Mouse (Mus musculus): ENCODE results near the gene Plppr1.

The Plppr1 gene

DNA sequence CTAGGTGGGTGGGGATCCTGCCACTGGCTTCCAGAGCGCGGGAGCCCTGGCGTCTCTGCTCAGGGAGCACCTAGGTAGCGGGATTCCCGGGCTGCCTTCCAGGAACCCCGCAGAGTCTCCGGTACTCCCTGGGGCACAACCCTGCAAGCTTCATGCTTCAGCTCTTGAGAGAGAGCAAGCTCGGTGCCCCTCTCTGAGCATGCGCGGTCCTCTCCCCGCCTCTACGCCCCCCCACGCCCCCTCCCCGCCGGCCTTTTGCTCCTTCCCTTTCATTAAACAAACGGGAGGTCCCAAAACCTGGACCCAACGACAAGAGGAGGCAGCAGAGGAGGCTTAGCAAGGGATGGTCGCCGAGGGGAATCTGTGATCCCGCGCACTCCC lies at the start of gene Plppr1:
Plppr1 (plus strand) TSS at position 253 of the 381 bp plus-strand sequence.
- DNase-seq = no peak

DNA sequence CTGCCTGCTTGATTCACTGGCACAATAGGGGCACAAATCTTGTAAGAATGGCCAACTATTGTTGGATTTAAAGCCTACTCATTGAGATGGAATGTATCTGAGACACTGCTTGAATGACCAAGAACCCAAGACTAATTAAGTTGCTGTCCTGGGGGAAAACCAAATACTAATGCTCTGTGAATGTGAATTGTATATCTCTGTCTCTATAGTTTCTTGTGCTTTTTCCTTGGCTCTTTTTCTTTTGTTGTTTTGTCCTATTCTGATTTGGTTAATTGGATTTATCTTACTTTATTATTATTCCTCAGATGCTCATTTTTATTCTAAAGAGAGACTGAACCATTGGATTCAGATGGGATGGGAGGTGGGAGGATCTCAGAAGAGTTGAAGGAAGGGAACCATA lies 42.4 kb upstream of the Plppr1 start:
- DNase-seq = no peak

DNA sequence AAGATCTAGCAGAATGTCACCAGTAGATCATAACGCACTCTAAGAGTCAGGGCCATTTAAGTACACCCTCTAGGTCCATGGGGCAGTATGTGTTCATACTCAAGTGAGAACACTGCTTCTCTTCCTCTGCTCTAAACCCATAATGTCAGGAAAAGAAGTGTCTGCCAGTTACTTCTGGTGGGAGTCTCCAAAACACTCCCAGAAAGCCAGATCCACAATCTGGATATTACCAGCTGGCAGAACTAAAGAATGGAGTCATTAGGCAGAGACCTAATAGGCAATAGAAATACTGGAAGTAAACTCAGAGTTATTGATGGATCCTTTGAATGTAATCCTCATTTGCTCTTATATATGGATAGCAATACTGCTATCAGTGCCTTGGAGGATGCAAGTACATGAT lies 35.9 kb upstream of the Plppr1 start:
- DNase-seq = no peak

DNA sequence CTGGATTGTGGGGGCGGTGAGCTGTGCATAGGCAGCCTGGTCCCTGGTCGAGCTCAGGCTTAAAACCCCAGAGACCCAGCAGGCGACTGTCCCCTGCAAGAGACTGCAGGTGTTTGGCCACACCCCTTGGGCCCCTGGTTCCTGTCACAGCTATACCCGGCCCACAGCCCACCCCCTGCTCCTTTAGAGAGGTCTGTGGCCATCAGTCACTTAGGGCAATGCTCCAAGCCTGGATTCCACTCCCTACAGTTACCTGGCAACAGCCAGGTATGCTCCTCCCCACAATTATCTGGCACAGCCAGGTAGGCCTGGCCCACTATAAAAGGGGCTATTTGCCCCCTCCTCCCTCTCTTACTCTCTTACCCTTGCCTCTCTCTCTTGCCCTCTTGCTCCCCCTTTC lies 20.8 kb upstream of the Plppr1 start:
- DNase-seq = no peak

DNA sequence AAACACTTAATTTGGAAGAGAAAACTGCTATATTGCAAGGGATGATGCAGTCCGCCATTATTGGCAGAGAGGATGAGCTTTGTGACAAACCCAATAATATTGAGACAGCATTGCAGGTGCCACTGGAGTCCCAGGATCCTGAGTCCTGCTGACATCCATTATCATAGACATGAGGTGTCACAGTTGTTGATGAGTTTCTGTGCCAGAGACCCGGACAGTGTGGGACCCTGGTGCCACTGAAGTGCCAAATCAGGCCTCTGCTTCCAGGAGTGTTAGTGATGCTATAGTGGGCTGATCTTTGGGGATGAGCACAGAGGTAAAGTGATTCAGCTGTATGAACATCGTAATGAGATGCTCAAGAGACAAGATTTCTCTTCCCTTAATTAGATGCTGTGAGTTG lies 19.2 kb upstream of the Plppr1 start:
- DNase-seq = no peak

DNA sequence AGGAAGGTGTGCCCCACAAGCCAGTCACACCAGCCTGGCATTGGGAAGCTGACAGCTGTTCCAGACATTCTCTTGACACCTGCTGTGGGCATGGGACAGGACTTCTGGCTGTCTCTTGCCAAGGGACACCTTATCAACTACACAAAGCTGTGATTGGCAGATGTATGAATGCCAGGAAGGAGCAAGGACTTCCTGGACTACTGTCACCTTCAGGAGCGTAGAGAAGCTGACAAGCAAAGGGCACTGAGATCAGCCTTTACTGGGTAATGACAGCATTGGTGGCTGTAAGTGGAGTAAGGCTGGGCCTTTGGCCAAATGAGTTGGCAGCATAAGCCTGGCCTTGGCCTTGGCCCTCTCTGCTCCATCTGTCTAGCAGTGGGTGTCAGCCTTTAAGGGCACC lies 17.4 kb upstream of the Plppr1 start:
- DNase-seq = no peak

DNA sequence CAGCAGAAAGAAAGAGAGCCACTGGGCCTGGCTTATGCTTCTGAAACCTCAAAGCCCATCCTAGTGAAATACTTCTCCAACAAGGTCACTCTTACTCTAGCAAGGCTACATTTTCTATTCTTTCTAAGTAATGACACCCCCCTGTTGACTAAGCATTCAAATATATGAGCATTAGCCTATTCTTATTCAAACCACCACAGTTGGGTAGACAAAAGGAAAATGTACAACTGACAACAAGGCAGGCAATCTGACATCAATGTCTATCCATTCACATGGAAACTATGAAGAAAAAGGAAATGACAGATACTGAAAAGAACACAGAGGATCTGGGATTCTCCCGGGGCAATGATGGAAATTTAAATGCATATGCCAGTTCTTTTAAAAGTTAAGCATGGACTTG lies 8.4 kb upstream of the Plppr1 start:
- no peak for DNase-seq

DNA sequence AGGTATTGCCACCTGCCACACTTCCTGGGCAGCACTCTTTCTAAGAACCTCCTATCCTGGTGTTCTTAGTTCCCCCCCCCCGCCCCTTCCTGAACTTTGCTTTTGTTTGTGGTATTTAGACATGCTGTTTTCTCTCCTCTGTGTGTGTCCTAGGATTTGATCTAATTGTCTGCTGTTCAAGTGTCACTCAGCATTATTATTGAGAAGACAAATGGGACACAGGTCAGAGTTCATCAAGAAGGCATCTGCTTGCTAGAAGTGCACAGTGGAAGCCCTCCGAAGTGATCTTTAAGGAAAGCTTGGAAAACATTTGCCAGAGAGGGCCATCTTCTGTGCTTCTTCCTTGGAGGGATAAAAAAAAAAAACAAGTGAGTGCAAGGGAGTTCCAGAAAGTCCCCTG lies 1.2 kb upstream of the Plppr1 start:
- DNase-seq = no peak

DNA sequence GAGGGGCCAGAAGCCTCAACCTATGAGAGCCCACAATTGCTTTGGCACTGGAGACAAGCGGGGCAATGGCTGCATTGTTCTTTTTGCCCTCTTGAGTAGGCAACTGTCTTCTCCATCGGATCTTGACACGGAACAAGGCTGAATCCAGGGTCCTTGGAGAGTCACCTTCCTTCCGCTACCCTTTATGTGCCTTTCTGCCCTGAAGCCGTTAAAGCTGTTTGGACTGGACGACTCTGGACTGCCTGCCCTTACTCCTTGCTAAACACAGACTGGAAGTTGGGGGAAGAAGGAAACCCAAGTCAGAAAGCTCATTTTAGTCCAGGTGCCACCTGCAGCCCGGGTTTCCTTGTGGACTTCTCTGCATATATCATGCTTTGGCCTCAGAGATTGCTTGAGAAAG lies 516 bp upstream of the Plppr1 start:
- no peak for DNase-seq

DNA sequence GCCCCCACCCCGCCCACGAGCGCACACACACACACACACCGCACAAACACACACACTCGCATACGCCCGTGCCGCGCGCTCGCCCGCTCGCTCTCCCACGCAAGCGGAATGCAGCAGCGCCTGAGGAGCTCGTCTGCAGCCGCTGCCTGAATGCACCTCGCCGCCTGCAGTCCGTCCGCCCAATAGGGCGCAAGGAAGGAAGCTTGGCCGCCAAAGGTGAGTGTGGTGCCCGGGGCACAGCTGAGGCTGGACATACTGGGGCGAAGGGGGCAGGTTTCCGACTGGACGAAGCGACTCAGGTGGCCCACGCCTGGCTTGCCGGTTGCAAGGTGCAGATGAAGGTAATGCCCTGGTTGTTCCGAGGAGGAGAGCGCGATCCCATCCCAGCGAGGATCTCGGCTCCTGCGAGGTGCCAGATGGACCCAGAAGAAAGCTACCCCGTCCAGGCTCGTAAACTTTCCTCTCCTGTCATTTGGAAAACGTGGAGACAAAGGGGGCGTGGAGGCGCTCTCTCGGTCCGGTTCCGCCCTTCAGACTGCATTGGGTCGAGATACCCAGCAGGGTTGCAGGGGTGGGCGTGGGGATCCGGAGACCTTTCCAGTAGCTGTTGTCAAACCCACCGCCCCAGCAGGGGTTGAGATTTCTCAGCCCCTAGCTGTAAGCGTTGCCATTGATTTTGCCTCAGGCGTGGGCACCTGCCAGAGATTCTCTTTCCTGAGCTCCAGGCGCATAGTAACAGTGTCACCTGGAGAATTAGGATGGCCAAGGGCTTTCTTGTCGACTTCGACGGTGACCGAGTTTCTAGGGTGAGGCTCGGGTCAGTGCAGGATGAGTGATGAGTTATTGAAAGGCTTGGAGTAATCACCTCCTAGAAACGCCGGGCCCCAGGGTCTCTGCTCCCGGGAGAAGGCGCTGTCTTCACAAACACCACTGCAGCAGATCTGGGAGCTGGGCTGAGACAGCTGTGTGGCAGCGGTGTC lies 619 bp downstream of the Plppr1 start:
- peak; percentile 1 for DNase-seq

DNA sequence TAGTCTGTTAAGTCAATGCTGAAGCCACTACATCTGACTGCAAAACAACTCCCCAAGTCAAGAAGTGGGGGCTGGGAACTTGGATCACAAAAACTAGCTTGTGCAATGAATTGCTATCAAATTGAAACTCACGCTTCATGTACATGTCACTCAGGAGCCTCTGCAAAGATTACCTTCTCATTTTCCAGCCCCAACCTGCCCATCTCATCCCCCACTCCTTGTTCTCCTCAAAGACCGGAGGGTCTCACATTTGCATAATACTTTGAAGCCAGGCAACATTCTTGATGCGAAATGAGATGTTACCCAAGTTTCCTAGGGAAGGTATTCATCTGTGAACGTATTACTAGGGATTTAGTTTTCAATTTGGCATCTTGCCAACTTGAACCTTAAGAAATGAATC lies 10.4 kb downstream of the Plppr1 start:
- no peak for DNase-seq

DNA sequence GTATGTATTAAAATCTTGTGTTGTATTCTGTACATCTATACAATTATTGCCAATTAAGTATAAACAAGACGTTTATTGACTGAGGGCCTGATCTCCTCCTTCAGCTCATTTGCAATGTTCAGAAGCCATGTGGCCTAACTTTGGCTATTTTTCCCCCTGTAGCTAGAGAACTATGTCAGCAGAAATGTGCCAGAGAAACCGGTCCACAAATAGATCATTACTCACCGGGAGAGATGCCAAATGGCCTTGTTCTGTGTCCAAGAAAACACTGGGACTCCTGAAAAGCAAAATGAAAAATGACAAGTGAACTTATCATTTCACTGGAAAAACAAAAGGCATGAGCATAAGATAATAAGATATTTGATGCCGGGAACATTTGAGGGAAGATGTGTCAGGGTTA lies 13.8 kb downstream of the Plppr1 start:
- peak; percentile 59 for DNase-seq

DNA sequence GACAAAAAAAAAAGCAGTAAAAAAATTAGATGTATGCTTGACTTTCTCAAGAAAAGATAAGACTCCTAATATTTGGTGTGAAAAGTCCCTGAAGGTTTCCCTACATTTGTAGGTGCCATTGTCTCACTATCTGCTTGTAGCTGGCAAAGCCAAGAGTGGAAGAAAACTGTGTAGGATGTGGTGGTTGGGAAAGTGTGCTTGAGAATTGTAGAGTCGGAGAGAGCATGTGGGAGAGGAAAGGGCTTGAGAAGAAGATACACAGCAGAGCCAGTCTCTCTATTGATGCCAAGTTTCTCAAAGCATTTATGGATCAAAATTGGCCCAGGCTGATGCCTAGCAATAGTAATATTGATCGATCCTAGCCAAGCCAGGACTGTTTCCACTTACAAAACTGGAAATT lies 16.8 kb downstream of the Plppr1 start:
- DNase-seq = no peak

DNA sequence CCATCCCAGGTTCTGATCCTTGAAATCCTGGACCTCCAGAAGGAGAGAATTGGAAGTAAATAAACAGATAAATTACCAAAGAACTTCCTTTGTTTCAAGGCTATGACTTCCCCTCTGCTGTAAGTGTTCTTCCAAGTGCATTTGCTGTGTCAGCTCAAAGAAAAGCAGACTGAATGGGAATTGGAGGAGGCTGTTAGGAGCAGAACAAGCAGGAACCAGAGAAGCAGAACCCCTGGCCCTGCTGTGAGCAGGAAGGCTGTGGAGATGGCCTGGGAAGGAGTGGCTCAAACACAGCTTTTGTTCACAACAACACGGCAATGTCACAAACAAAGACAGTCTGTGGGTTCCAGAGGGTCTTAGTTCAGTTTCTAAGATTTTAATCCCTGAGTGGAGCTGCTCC lies 20.3 kb downstream of the Plppr1 start:
- DNase-seq = no peak

DNA sequence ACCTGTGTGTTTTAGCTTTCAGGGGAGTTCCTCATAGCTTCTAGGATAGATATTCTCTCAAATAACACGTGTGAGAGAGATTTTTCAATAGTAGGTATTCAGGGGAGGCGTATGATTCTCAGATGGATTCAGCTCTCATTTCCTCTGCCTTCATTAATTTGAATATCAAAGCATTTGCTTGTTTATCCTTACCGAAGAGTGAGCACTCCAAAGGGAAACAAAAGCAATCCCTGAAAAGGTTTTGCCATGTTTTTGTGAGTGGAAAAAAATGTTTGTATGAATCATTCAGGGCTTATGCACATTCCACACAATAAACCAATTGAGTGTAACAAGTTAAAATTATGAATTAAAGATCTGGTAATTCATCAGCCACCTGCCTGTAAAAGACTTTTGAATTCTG lies 29.1 kb downstream of the Plppr1 start:
- no peak for DNase-seq

DNA sequence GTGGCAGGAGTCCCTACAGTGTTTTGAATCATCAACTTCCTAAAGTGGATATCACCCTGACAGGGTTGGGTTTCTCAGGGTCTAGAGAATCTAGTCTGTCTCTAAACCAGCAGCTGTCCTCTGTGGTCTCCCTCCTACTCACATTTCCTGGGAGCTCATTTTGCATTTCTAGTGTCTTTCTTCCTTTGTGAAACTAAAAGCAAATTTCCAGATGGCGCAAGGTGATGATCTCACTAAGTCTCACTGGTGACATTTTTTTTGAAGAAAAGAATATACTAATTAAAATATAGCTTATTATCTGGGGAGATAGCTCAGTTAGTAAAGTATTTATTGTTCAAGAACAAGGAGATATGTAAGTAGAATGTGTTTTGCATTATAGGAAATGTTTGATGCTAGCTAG lies 31.4 kb downstream of the Plppr1 start:
- DNase-seq = no peak

DNA sequence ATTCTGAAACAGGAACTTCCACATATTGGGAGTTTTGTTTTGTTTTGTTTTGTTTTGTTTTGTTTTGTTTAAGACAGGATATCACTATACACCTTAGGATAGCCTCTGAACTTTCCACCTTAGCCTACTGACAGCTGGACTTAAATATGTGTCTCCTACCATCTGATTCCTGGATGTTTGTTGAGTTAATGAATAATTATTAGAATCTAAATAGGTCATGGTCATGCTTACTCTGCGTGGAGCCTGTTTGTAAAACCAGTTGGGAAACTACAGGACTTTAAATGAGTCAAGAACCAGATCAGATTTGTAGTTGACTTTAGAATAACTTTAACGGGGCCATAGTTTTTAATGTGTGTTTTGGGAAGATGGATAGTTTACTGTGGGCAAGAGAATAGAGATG lies 40.4 kb downstream of the Plppr1 start:
- DNase-seq = no peak

DNA sequence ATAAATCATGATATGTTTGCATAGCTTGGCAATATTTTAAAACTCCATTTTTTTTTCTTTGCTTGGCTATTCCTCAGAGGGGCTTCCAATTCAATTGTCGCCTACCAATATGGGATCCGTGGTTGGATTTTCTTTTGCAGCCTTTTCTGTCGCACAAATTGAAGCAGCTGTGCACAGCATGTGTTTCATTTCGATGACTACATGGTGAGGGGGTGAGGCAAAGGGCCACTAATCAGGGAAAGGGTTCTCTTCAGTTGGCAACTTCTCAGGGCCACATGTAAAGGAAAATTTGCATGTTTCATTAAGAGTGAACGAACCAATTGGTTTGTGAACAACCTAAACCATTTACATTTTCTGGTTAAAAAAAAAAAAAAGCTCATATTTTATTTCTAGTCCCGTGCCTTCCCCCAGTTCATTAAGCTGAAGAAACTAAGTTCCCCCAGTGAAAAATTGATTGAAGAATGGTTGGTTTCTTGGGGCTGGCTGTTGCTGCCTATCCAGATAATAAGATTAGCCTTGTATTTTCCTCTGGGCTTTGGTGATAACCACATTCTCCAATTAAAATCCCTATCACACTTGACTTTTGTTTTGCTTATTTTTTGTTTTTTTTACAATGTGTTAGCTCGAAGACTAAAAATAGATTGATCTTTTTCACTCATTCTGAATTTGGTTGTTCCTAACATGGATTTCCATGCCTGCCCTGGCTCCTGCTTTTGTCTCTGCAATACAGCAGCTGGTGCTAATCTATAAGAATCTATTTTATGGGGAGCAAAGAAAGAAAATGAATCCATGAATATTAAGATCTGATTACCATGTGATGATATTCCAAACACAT lies 43.1 kb downstream of the Plppr1 start:
- DNase-seq = no peak

DNA sequence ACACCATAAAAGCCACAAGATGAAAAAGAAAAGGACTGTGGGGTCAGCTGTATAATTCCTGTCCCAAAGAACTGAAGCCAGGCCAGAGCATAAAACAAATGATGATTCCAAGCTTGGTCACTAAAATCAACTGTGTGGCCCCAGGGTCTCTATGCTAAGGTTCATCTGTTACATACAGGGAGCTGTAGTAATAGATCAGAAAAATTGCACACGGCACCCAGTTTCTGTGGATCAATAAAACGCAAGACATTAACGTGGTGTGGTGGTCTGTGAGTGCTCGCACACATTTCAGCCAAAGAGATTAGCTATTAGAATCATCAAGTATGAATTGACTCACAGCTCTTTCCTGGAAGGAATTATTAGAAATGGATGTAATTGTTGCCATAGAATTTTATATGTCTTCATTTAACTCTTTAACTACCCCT lies 43.7 kb downstream of the Plppr1 start:
- DNase-seq = no peak

DNA sequence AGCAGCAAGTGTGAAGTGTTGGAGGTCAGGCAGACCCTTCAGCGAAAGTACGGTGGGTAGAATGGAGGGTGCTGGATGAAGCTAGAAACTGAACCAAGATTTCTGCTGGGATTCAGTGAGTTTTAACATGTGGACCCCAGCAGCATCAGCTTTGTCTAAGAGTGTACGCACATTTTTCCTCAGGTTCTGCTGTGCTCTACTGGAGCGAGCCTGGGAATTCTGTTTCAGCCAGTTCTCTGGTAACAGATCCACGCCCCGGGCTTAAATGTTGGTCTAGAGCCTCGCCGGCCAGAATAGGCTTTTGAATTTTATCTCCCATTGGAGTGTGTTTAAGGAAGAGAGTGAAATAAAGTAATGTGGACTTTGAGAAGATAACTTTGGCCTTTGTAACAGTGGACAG lies 45.8 kb downstream of the Plppr1 start:
- no peak for DNase-seq

DNA sequence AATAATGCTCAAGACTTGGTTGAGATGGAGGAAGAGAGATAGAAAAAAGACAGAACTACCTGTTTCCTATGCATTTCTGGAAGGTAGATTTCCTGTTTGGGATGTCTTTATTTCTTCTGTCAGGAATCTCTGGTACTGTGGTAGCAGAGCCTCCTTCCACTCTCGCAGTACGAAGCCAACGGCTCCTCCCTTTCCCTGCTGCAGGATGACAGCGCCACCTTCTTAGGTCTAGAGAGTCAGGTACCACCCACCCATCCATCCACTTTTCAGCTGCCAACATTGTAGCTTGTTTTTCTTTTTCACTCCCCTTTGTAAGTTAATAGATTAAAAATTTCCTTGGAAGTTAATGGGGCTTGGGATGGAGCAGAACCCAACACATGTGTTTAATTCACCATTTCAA lies 48.8 kb downstream of the Plppr1 start:
- DNase-seq = no peak

DNA sequence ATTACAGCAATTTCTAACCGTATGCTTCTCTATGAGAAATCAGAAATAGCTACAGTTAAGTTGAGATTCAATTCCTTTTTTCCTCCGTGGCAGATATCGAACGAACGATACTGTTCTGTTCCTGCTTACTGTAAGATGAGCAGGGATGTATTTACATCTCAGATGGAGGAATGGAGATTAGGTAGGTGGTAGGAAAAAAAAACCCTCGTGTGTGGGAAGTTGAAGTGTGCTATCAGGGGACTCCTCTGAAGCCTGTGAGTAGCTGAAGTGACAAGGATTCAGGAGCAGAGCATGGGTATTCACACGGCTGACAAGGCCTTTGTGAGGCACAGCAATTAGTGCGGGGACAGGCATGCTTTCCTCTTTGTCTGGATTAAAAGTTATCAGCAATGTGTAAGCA lies 49.3 kb downstream of the Plppr1 start:
- DNase-seq = no peak

DNA sequence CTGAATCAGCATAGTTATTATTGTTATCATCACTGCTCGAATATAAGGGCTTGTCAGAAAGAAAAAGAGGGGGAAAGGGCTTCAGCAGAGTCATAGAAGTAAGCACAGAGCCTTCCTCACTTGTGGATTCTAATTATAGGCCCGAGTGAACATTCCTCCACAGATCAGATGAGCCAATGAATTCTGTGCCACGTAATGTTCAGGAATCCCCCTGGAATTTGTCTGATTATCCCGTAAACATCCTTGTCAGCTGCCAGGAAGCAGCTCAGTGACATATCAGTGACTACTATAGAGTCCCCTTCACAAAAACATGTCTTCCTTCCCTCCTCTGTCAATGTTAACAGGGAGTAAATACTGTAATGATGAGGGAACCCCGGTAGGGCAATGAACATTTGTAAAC lies 50.9 kb downstream of the Plppr1 start:
- DNase-seq = no peak

DNA sequence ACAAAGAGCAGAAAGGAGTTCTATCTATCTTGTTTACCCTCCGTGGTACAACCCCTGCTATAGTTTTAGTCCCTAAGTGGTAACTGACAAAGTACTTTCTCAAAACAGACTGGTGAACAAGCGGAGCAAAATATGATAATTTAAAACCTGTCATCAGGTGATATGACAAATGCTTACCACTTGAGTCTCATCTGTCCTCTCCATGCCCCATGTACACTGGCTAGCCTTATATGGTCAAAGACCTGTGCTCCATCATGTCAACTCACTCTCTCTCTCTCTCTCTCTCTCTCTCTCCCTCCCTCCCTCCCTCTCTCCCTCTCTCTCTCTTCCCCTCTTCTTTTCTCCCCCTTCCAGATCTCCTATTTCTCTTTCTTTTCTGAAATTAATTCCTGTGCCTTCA lies 59.8 kb downstream of the Plppr1 start:
- DNase-seq = no peak

All from lung, postnatal 36 days (tissue).